Mouse (Mus musculus): ENCODE results near the gene Cfap70. TPM values are rescaled to one million over a fixed set of nuclear protein-coding genes. Genes with fewer than 3 reads are reported as not detected.

The Cfap70 gene
- 1 to 10 TPM; 2.5 to 3.0 TPM for total RNA-seq (2021)

DNA sequence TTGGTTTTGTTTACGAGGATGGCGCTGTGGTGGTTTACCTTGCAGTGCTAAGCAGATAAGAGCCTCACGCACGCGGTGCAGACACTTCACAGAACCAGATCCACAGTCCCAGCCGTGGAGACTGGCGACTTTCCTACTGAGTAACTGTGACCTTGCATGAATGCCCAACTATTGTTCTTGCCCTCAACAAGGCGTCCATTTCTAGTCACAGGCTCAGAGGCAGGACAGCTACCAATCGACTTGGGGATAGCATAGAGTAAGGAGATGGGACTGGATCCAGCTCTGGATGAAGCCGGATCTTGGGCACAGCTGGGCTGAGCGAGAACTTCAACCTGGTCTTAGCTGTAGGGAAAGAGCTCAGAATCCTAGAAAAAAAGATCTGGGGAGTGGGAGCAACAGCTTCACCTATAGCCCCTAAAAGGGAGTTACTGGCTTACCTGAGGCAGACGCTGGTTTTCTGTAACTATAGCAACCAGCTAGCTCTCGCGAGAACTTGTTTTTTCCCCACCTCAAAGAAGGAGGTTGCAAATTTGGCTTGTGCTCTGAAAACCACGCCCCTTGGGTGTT is at the start of gene Cfap70:
Gene Cfap70 (minus strand): TSS at position 462 of the 567 bp plus-strand sequence.
- intact Hi-C loops (cut with DNase I): no loop called here
- peak; percentile 56 to 73 for DNase-seq (ENCODE audit: extremely low spot score in 1 of 2, low spot score in 2 of 2)

DNA sequence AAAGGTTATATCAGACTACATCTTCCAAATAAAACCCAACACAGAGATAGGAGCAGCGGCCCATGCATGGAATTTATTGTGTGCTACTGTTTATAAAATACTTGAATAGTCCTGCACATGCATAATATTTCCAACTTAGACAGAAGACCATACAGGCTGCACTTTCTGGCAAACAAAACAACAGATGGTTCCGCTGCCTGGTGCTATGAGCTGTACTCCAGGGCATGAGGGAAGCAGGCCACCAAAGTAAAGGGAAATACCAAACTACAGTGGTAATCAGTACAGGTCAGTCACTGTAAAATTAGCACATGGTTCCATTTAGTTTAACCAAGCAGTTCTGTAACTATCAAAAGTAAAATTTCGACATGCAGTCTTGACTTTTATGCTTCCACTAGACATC is 48.0 kb upstream of the Cfap70 start:
- DNase-seq (ENCODE audit: extremely low spot score in 1 of 2, low spot score in 2 of 2): no peak
- intact Hi-C loops (cut with DNase I): no loop called here

DNA sequence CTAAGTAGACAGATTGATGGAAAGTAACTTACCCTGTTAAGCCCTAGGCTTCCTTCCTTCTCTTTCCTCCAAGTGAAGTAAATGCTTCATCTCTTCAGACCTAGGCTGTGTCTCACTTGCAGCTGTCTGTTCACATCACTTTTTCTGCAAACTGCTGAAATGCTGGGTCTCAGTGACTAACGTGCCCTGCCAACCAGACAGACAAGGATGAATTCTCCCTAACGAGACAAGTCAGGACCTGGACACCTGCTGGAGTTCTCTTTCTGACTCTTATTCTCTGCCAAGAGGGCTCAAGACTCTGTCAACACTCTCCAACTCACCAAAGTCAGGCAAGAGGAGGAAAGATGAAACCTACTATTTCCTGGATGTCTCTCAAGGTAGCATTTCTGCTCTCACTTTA is 44.6 kb upstream of the Cfap70 start, which contains the start of gene Mss51:
Gene Mss51 (minus strand): TSS at position 299 of the 400 bp plus-strand sequence.
- DNase-seq (ENCODE audit: extremely low spot score in 1 of 2, low spot score in 2 of 2): no peak
- intact Hi-C loops (cut with DNase I): no loop called here

DNA sequence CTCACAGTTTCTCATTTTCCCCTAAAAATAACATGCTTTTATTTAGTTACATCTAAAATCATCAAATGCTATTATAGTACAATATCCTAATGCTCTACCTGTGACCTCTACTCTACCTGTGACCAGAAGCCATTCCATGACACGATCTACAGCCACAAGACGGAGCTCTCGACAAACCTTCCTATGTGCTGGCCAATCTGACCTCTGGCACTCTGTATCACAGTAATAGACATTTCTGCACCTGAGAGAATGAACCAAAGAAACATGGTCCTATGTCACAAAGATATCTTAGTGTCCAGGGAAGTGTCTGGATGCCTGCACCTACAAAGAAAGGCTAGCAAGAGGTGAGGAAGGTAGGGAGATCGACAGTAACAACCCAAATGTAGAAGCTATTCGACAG is 34.0 kb upstream of the Cfap70 start:
- no peak for DNase-seq (ENCODE audit: extremely low spot score in 1 of 2, low spot score in 2 of 2)
- intact Hi-C loops (cut with DNase I): no loop called here

DNA sequence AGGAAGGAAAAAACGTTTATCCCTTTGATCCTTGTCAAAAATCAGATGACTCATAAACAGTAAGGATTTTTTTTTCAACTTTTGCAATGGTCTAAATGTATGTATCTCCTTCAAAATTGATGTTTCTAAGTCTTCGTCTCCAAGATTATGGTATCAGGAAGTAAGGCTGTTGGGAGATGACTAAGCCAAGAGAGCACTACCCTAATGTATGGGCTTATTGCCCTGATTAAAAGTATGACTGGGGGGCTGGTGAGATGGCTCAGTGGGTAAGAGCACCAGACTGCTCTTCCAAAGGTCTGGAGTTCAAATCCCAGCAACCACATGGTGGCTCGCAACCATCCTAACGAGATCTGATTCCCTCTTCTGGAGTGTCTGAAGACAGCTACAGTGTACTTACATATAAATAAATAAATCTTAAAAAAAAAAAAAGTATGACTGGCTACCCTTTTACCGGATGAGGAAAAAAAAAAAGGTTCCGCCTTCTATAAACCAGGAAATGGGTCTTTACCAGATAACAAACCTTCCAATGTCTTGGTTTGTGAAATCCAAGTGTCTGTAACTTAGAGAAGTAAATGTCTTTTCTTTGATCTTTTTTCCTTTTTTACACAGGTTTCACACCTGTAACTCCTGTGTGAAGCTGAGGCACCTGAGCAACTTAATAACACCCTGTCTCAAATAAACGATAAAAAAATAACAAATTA is 30.2 kb upstream of the Cfap70 start:
- intact Hi-C loops (cut with DNase I): no loop called here
- DNase-seq (ENCODE audit: extremely low spot score in 1 of 2, low spot score in 2 of 2): no peak

DNA sequence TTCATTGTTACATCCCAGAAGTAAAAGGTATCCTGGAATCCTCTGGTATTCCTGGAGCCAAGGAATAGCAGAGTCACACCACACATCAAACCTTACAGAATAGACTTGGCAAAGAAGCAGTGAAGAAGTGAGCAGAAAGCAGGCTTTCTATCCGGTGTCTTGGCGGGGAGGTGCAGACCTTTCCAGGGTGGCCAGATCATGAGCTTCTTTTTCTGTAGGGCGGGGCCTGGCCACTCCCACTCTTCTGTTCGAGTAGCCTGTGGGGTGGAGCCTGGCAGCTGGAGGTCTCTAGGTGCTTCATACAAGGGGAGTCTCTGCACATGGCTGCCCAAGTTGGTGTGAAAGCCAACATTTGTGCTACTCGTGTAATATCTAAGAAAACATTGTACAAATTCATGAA is 29.2 kb upstream of the Cfap70 start:
- intact Hi-C loops (cut with DNase I): no loop called here
- DNase-seq (ENCODE audit: extremely low spot score in 1 of 2, low spot score in 2 of 2): peak in 1 of 2 experiments; percentile 29

DNA sequence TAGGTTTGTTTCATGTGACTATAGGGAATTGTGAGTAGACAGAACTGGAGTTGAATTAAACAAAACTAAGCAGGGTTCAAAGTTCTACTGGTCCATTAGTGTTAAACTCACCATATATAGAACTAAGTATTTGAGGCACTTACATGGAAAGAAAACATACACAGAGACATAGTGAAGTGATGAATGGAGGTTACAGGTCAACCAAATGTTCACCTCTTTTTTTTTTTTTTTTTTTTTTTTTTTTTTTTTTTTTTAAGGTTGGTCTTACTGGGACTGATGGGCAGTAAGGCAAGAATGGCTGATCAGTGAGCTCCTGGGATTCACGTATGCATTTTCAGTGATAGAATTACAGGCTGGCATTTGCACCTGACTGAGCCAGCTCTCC is 28.2 kb upstream of the Cfap70 start:
- intact Hi-C loops (cut with DNase I): no loop called here

DNA sequence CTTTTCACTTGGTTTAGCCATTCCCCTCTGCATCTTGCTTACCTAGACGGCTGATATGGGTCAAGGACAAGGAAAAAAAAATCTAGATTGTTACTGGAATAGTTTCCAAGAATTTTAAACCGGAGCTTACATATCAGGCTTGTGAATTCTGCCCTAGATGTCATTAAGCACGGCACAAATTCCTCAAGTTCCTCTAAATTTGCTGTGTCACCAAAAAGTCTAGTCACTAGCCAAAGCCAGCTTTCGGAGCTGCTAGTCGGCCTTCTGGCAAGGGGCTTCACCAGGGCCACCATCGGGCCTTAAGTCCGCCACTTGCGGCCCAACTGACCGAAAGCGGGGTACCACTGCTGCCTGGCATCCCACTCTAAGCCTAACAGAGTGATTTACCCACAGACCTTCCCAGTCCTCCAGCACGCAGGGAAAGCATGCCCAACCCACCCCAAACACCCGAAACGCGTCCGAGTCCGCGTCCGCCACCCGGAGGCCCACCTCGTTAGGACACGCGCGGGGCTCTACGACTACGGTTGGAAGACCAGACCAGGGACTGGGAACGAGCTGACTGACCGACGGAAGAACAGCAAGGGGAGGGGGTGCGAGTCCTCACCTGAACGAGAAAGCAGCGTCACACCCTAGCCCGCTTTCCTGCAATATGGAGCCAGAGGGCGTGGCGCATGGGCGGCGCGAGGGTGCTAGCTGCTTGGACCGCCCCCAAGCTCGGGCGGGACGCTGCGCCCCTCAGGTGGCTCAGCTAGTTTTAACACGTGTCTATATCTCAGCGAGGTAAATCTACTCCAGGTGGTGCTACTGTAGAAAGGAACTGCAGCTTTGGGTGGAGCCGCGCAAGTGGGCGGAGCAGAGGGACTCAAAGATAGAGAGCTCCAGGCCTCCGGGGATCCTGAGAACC is 27.5 kb upstream of the Cfap70 start, which contains the start of gene Anxa7:
Gene Anxa7 (minus strand): TSS at position 843 of the 904 bp plus-strand sequence.
- peak; percentile 44 to 85 for DNase-seq (ENCODE audit: extremely low spot score in 1 of 2, low spot score in 2 of 2)
- intact Hi-C loops (cut with DNase I): no loop called here

More for the DNA sequence above, 28.2 kb upstream of the Cfap70 start:
- DNase-seq (ENCODE audit: extremely low spot score in 1 of 2, low spot score in 2 of 2): no peak

DNA sequence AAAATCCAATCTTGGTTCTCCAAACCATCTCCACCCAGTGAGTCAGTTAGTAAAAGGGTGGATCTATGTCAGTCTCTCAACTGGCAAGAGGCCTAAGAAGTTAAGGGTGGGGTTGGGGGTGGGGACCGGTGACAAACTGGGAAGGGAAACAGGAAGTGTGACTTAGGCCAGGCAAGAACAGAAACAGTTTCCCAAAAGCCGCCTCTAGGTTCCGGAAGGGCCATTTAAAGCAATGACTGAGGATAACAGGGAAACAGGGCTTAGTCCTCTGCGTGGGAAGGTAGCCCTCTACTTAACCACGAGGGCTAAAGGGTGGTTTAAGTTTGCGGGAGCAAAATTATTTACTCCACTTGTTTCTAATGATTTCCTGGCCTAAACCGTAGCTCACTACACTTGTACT is 26.8 kb upstream of the Cfap70 start:
- intact Hi-C loops (cut with DNase I): no loop called here
- DNase-seq (ENCODE audit: extremely low spot score in 1 of 2, low spot score in 2 of 2): peak in 1 of 2 experiments; percentile 46

DNA sequence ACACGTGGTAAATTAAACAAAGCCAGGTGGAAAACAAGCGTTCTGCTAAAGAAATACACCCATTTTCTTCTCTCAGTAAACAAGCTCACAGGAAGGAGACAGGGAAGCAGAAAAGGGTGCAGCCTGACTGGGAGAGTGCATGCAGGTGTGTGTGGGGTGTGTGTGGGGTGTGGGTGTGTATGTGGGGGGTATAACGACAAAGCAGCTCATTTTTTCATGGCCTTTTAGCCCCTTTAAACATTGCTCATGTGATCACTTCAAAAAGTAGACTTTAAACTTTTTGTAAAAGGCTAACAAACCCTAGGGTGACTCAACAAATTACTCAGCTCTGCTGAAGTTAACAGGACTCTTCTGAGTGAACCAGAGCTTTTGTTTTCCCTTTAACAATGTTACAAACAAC is 26.4 kb upstream of the Cfap70 start:
- intact Hi-C loops (cut with DNase I): no loop called here
- DNase-seq (ENCODE audit: extremely low spot score in 1 of 2, low spot score in 2 of 2): no peak

DNA sequence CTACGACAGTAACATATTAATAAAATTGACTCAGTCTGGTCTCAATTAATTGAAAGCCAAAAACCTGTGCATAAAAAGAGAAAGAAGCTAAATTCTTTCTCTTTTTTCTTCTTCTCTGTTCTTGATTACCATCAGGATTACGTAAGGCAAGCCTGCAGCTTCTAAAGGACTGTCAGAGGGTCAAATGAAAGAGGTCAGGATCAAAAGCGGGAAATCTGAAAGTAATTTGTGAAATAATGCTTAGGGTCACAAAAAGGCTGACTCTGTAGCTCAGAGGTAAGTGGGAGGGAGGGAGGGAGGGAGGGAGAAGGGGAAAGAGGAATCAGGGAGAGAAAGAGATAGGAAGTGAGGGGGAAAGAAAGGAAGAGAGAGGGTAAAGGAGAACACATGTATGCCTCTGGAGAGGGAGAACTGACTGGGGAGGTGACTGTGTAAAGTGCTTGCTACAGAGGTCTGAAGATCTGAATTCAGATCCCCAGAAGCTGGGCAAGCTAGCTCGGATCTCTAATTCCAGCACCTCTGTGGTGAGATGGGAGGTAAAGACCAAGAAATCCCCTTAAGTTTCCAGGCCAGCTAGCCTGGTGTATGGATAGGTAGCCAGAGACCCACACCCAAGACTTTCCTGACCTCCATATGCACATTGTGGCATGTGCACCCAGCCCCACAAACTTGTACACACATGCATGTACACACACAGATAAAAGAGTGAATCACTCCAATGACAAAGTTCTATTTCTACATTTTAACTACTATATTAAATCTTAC is 25.4 kb upstream of the Cfap70 start:
- DNase-seq (ENCODE audit: extremely low spot score in 1 of 2, low spot score in 2 of 2): no peak
- intact Hi-C loops (cut with DNase I): no loop called here

DNA sequence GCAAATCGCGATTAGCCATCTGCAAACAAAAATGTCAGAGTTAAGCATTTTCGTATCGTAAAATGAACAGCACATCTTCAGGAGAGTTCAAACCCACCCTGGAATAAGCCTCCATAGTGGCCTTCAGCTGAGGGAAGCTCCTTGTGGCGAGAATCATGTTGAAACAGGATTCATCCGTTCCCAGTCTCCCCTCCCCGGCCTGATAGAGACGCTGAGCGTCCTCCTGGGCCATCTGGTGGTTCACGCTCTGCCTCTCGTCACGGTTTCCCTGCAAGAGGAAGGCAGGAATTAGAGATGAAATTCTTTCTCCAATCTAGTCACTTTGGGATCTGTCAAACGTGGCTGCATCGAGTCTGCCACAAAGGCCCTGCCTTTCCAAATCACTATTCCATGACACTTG is 8.2 kb upstream of the Cfap70 start:
- intact Hi-C loops (cut with DNase I): no loop called here
- no peak for DNase-seq (ENCODE audit: extremely low spot score in 1 of 2, low spot score in 2 of 2)

DNA sequence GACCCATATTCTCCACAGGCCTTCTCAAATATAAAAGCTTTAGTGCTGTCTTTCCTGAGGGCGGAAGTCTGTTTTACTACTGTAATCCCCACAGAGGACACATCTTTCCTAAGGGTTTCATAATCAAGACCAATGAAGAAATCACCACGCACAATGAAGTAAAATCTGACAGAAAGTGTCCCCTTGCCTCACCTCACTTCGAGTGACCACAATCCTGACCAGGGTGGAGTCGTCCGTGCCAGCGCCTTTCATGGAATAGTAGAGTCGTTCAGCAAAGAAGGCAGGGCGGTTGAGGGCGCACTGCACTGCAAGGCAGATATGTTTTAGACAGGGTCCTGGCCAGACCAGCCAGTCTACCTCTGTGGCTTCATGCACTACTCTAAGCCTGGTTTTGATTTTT is 6.4 kb upstream of the Cfap70 start:
- DNase-seq (ENCODE audit: extremely low spot score in 1 of 2, low spot score in 2 of 2): no peak
- intact Hi-C loops (cut with DNase I): no loop called here

DNA sequence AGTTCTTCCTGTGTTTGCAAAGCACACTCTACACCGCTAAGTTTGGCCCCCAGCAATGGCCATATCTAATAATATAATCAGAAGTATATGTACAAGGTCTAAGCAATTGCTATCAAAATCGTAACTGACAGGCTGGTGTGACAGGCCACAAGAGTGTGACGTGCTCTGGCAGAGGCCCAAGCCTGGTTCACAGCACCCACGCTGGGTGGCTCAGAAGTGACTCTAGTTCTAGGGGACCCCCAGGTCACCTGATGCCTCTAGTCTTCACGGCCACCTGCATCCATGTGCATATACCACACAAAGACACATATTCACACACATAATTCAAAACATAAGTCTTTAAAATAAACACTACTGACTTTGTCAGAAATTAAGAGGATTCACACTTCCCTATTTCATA is 903 bp upstream of the Cfap70 start:
- DNase-seq (ENCODE audit: extremely low spot score in 1 of 2, low spot score in 2 of 2): no peak
- intact Hi-C loops (cut with DNase I): no loop called here

DNA sequence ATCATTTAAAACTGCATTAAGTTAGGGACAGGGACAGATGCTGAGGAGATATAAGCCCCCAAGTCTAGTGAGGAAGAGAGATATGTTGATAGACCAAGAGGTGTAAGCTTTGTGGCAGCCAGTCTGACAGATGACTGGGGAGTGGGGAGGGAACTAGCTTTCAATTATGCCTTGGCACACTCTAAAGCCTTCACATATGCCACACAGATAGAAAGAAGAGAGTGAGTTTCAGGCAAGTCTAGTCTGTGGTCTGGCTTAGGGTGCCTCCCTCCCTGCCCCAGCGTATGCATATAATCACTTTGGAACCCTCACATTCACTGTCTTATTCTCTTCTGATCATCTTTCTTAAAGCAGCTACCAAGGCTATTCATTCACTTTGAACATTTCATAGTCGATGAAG is 724 bp downstream of the Cfap70 start:
- intact Hi-C loops (cut with DNase I): no loop called here
- DNase-seq (ENCODE audit: extremely low spot score in 1 of 2, low spot score in 2 of 2): no peak

DNA sequence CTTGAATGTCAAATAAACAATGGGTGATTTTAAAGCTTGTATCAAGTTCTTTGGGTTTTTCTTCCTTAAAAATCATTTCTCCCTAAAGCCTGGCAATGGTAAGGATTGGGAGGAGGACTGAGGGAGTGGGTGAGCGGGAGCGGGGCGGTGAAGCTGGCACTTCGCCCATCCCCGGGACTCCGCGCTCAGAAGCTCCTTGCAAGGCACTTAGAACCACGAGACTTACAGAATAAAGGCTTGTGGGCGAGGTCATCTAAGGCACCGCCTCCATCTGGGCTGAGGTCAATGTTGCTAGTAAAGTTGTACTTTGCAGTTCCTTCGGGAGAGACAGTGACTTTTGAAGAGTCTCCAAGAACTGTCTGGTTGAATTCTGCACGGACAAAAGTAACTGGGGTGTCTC is 4.8 kb downstream of the Cfap70 start:
- peak in 1 of 2 experiments; percentile 50 for DNase-seq (ENCODE audit: extremely low spot score in 1 of 2, low spot score in 2 of 2)
- intact Hi-C loops (cut with DNase I): loop anchor here (5.0 kb wide), 1 partner anchor 45 kb away; no protein-coding TSS in a partner anchor

DNA sequence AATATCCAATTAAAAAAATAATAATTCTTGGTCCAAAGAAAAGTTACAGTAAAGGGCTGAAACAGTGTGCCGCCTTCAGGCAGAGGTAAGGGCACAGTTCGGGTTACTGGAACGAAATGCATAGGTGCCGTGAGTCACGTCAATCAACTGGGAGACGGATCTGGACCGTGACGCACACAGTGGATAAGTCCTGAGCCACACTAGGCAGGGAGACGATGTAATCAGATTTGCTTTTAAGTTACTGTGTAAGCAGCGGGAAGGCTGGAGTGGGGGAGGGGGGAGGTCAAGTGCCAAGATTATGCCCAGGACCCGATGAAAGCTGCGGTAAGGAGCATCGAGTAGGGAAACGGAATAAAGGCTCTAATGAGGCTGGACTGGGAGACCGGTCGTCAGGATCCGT is 9.8 kb downstream of the Cfap70 start:
- intact Hi-C loops (cut with DNase I): no loop called here
- no peak for DNase-seq (ENCODE audit: extremely low spot score in 1 of 2, low spot score in 2 of 2)

DNA sequence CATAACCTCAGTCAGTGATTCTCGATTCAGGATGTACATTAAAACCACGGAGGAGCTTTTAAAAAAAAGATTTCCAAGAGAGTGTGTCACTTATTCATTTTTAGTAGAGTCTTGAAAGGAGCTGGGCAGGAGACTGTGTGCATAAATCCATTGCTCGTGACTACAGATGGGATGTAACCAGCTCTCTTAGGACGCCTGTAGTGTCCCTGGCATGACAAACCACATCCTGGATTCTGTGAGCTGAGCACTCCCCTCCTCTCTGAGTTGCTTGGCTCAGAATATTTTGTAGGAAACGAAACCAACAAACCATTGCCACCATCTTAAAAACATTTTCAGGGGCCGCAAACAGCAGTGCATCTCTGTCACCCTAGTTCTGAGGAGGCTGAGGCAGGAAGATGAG is 15.1 kb downstream of the Cfap70 start:
- intact Hi-C loops (cut with DNase I): no loop called here
- no peak for DNase-seq (ENCODE audit: extremely low spot score in 1 of 2, low spot score in 2 of 2)

DNA sequence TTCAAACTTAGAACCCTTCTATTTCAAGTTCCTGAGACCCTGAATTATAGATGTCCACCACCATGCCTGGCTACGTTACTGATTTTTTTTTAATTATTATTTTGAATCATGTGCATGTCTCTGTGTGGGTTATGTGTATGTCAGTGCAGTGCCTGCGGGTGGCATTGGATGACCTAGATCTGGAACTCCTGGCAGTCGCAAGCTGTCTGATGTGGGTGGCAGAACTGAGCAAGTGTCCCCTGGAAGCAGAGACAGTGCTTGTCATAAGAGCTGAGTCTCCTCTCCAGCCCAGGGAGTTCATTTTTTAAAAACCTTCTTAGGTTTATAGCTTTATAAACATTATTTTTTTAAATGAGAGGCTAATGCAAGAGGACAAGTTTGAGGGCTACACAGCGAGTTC is 19.6 kb downstream of the Cfap70 start:
- DNase-seq (ENCODE audit: extremely low spot score in 1 of 2, low spot score in 2 of 2): no peak
- intact Hi-C loops (cut with DNase I): no loop called here
